Mouse (Mus musculus) neural tube, embryonic 14.5 days (tissue): ENCODE measurements at regions not wholly inside any gene's neighbourhood (a gene's known extent, or its start where the extent isn't known, plus 50 kb on each side); places are given as distances from the start of the nearest gene placed in this dataset.

Experiments
- ATAC-seq: fragments of 200-750 bp; cut with Nextera tagmentation; 2 replicates; pipeline ENCODE4 v1.8.0; 2017; ENCODE audit warnings: low read depth, mild to moderate bottlenecking, moderate TSS enrichment, moderate library complexity
- H3K27ac ChIP-seq: fragments of 300-500 bp; sonication (generic); 2 replicates; pipeline ENCODE4 v1.5.1; 2014; ENCODE audit warnings: low read depth, mild to moderate bottlenecking, control low read depth, low read length, moderate library complexity, mixed read lengths
- H3K27me3 ChIP-seq: fragments of 300-500 bp; sonication (generic); 2 replicates; pipeline ENCODE4 v1.6.1; 2014; ENCODE audit warnings: low read length; ENCODE audit not compliant: control insufficient read depth, insufficient read depth
- H3K36me3 ChIP-seq: fragments of 300-500 bp; sonication (generic); 2 replicates; pipeline ENCODE4 v1.6.1; 2014; ENCODE audit warnings: low read length, mixed read lengths; ENCODE audit not compliant: control insufficient read depth, insufficient read depth
- H3K4me1 ChIP-seq: fragments of 300-500 bp; sonication (generic); 2 replicates; pipeline ENCODE4 v1.6.1; 2014; ENCODE audit warnings: low read length; ENCODE audit not compliant: control insufficient read depth, insufficient read depth
- H3K4me2 ChIP-seq: fragments of 300-500 bp; sonication (generic); 2 replicates; pipeline ENCODE4 v1.6.1; 2014; ENCODE audit warnings: mild to moderate bottlenecking, low read depth, low read length, control low read depth
- H3K4me3 ChIP-seq: fragments of 300-500 bp; sonication (generic); 2 replicates; pipeline ENCODE4 v1.5.1; 2014; ENCODE audit warnings: low read depth, low read length, control low read depth, mixed read lengths
- H3K9ac ChIP-seq: fragments of 300-500 bp; sonication (generic); replicated peaks from 2 replicates; pipeline ENCODE4 v1.6.1; 2014; ENCODE audit warnings: low read depth, mild to moderate bottlenecking, control low read depth, low read length, mixed read lengths
- H3K9me3 ChIP-seq: fragments of 300-500 bp; sonication (generic); 2 replicates; pipeline ENCODE4 v1.6.1; 2016; ENCODE audit warnings: low read length; ENCODE audit not compliant: control insufficient read depth
- WGBS: fragments of 180-500 bp; shearing (Covaris S2); extraction: QIAGEN DNeasy Blood & Tissue Kit; methylation state at CpG from one replicate; pipeline ENCODE4 v1.1.7; 2014; 5-methylcytosine and 5-hydroxymethylcytosine counted together

DNA sequence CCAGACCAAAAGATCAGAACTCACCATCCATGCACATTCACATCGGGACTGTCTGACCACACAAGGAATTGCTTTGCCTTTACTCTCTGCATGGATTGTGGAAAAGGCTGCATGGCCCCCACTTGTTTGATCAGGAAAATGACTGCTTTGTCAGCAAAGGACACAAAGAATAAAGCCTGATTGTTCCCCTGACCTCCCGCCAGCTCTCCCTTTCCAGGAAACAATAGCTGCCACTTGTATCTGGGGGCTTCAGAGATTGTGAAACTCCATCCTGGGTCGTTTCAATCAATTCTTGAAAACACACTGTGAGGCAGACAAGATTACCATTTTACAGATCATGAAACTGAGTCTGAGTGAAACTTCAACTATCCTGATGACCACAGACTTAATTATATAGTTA, 70.7 kb downstream of the Zic3 start:
- H3K9me3 ChIP-seq, result no peaks in the 10 kb centered on the region
- H3K4me1 ChIP-seq, result no peaks in the 10 kb centered on the region
- H3K27ac ChIP-seq, result no peak overlapping the region
- H3K9ac ChIP-seq, result no peak overlapping the region
- WGBS, result 42% methylated on average over 3 of the region's 3 CpGs
- no peak overlapping the region for H3K4me3 ChIP-seq
- no peaks in the 10 kb centered on the region for H3K27me3 ChIP-seq
- H3K36me3 ChIP-seq, result no peaks in the 10 kb centered on the region
- H3K4me2 ChIP-seq, result no peak overlapping the region
- ATAC-seq, result no peak

- no peak overlapping the region for H3K27ac ChIP-seq
- no peak overlapping the region for H3K4me3 ChIP-seq
- no peaks in the 10 kb centered on the region for H3K27me3 ChIP-seq
- H3K9ac ChIP-seq, result no peak overlapping the region
- no peaks in the 10 kb centered on the region for H3K4me1 ChIP-seq
- 92% methylated on average over 8 of the region's 8 CpGs for WGBS
- no peak overlapping the region for H3K4me2 ChIP-seq
- H3K36me3 ChIP-seq, result no peaks in the 10 kb centered on the region
- ATAC-seq, result no peak
- no peaks in the 10 kb centered on the region for H3K9me3 ChIP-seq
These were observed 95.4 kb downstream of the Zic3 start for GRCm38 (mm10) chrX:58117761-58118426.

DNA sequence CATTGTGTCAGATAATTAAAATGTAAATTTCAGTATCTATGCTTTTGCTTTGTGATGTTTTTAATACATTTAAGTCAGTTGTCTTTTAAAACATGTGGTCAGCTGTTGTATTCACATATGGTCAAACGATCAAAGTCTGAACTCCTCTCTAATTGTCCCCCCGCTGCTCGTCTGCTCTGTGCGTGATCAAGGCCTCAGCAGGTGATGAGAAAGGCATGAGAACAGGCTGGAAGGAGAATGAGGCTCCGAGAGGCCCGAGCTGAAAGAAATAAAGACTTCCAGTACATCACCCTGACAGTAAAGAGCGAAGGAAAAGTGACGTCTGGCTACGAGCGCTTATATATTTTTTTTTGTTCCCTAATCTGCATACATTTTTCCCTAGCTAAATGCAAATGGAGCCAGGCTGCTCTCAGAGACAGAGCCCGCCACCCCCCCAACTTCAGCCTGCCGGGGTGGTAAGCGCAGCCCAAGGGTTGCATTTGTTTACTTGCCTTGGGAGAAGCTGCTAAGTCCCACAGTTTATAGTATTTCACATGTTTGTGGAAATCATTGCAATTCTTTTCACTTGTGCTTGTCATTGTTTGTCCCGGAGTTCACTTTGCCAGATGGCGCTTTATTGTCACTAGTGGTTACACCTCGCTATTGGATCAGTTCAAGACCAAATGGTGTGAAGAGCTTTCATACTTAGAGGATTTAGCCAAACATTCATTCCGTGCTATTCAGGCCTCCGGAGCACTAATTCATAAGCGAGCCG, 133.0 kb downstream of the Zic3 start:
- Histone ChIP-seq H3K9me3 (no peaks in the 10 kb centered on the region), H3K36me3 (no peaks in the 10 kb centered on the region), H3K9ac (no peak overlapping the region), H3K4me1 (no peaks in the 10 kb centered on the region), H3K4me3 (no peak overlapping the region), H3K4me2 (peak overlapping the region; percentile 32), H3K27me3 (no peaks in the 10 kb centered on the region), H3K27ac (no peak overlapping the region; the same call in 1 of the 2 replicates)
- peak; percentile 68; the same call in 1 of the 2 replicates for ATAC-seq
- whole genome bisulfite sequencing, result 18% methylated on average over 20 of the region's 20 CpGs

DNA sequence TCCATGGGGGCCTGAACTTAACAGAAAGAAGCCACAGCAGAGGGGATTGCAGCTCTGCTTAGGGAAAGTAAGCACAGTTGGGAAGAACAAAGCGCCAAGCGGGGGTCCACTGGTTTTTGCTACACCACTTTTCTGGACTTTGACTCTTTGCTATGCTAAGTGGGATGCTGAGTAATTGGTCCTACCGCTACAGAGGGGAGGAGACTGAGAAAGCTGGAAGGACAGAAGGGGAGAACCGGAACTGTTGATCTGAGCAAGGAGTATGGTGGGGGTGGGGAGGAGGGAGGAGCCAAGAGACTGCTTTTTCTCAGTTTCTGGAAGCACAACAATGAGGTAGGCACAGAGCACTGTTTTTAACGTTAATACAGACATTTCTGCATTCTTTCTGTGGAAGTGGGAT, 134.9 kb downstream of the Zic3 start:
- H3K4me1 ChIP-seq, result no peaks in the 10 kb centered on the region
- no peaks in the 10 kb centered on the region for H3K9me3 ChIP-seq
- no peak overlapping the region for H3K27ac ChIP-seq
- H3K9ac ChIP-seq, result no peak overlapping the region
- WGBS, result 35% methylated on average over 5 of the region's 5 CpGs
- H3K4me2 ChIP-seq, result no peak overlapping the region
- ATAC-seq, result no peak
- no peaks in the 10 kb centered on the region for H3K27me3 ChIP-seq
- no peak overlapping the region for H3K4me3 ChIP-seq
- H3K36me3 ChIP-seq, result no peaks in the 10 kb centered on the region

DNA sequence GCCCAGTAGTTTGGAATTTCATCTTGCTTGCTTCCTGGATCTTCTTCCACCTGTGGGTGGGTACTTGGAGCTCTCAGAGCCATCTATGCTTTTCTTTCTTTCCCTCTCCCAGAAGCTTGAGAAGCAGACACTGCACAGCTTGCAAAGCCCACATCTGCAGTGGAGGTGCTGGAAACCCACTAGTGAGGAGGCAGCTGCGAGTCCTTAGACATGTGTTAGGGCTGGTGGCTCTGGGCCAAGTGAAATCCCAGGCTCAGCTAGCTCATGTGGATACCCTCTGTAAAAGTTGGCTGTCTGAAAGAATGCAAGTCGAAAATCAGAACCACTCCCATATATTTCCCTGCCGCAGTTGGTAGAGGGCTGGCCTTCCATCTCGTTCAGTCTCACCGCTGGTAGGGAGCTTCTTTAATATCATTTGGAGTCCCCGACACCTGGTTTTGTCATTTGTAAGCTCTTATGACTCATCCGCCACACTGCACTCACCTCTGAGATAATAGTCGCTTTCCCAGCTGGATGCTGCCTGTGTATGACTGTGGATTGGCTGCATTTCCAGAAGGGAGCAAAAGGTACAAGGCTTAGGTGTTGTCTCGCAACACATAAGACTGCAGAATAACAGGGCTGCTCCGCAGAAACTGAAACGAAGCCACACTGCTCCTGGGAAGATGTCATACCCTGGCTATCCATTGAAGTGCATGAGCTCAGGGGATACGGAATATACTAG, 143.8 kb downstream of the Zic3 start:
- Histone ChIP-seq H3K9ac (no peak overlapping the region), H3K4me1 (no peaks in the 10 kb centered on the region), H3K27me3 (no peaks in the 10 kb centered on the region), H3K4me2 (no peak overlapping the region), H3K4me3 (no peak overlapping the region), H3K36me3 (no peaks in the 10 kb centered on the region), H3K27ac (no peak overlapping the region), H3K9me3 (no peaks in the 10 kb centered on the region)
- no peak for ATAC-seq
- 83% methylated on average over 12 of the region's 12 CpGs for WGBS

GRCm38 (mm10) chrX:58174326-58174725, 151.8 kb downstream of the Zic3 start:
- no peak overlapping the region for H3K27ac ChIP-seq
- no peak overlapping the region for H3K4me2 ChIP-seq
- ATAC-seq, result no peak
- no peaks in the 10 kb centered on the region for H3K36me3 ChIP-seq
- H3K4me3 ChIP-seq, result no peak overlapping the region
- H3K27me3 ChIP-seq, result no peaks in the 10 kb centered on the region
- H3K9me3 ChIP-seq, result no peaks in the 10 kb centered on the region
- H3K9ac ChIP-seq, result no peak overlapping the region
- H3K4me1 ChIP-seq, result no peaks in the 10 kb centered on the region
- 77% methylated on average over 1 of the region's 1 CpGs for WGBS
